Mouse (Mus musculus): ENCODE measurements around the gene Stip1.
A peak's percentile ranks its signal among the peaks of the same experiment; 100 is the strongest.

Gene Stip1

GRCm38 (mm10) chr19:6985300-6985699 is 54.5 kb downstream of the Stip1 start:
- DNase-seq (ENCODE audit: low spot score), result no peak

- no peak for DNase-seq (ENCODE audit: low spot score)
These were observed 56.1 kb downstream of the Stip1 start for GRCm38 (mm10) chr19:6983621-6984020.

GRCm38 (mm10) chr19:6981465-6981864 is 58.3 kb downstream of the Stip1 start:
- no peak for DNase-seq (ENCODE audit: low spot score)

- DNase-seq (ENCODE audit: low spot score), result peak; percentile 94
These were observed 59.2 kb downstream of the Stip1 start, which contains the start of gene Fkbp2 for GRCm38 (mm10) chr19:6980381-6981093. Fkbp2 (minus strand) TSS chr19:6980501.

- peak; percentile 99 for DNase-seq (ENCODE audit: low spot score)
These were observed 60.0 kb downstream of the Stip1 start for GRCm38 (mm10) chr19:6979486-6980380.

GRCm38 (mm10) chr19:6979001-6979479 is 60.7 kb downstream of the Stip1 start:
- no peak for DNase-seq (ENCODE audit: low spot score)

- no peak for DNase-seq (ENCODE audit: low spot score)
These were observed 61.2 kb downstream of the Stip1 start for GRCm38 (mm10) chr19:6978639-6978974.

- DNase-seq (ENCODE audit: low spot score), result no peak
These were observed 61.8 kb downstream of the Stip1 start for GRCm38 (mm10) chr19:6977759-6978638.

GRCm38 (mm10) chr19:6975537-6976521 is 63.9 kb downstream of the Stip1 start, which contains the start of gene Plcb3:
Plcb3 (minus strand) TSS chr19:6976470.
- DNase-seq (ENCODE audit: low spot score), result no peak

GRCm38 (mm10) chr19:6974211-6975205 is 65.3 kb downstream of the Stip1 start, which contains the start of gene Ppp1r14b:
Ppp1r14b (plus strand) TSS chr19:6974968.
- no peak for DNase-seq (ENCODE audit: low spot score)

- no peak for DNase-seq (ENCODE audit: low spot score)
These were observed 66.1 kb downstream of the Stip1 start for GRCm38 (mm10) chr19:6973581-6974190.

GRCm38 (mm10) chr19:6972247-6972917 is 67.4 kb downstream of the Stip1 start:
- no peak for DNase-seq (ENCODE audit: low spot score)

GRCm38 (mm10) chr19:6971644-6972043 is 68.1 kb downstream of the Stip1 start:
- DNase-seq (ENCODE audit: low spot score), result no peak

Data from urinary bladder, postnatal 10 days (tissue).